ENCODE assay signal across 8 mouse cellular contexts in genomic region chr4:97868938-97869440, GRCm38 (mm10).
DNase-seq lines count a peak whose midpoint lies in the region; ATAC-seq and TF ChIP-seq lines count a peak whose summit lies in the region.

No protein-coding gene starts in this region.

- H3K36me3 ChIP-seq in E14TG2a.4 (ENCODE audit: insufficient read depth, low read length), result no peaks in the 10 kb centered on the region
- H3K36me3 ChIP-seq in forebrain, embryonic 11.5 days (ENCODE audit: control insufficient read depth, insufficient read depth, low read length), result no peaks in the 10 kb centered on the region
- no peaks in the 10 kb centered on the region for H3K36me3 ChIP-seq in heart, embryonic 12.5 days
- H3K36me3 ChIP-seq in liver, adult 2 months (ENCODE audit: control insufficient read depth, insufficient read depth, low read length), result no peaks in the 10 kb centered on the region

- H3K27me3 ChIP-seq in E14TG2a.4 (ENCODE audit: insufficient read depth, low read length), result peaks cover 20% of the 10 kb centered on the region
- H3K27me3 ChIP-seq in forebrain, embryonic 11.5 days (ENCODE audit: control insufficient read depth, insufficient read depth, low read length), result no peaks in the 10 kb centered on the region
- H3K27me3 ChIP-seq in heart, embryonic 12.5 days (replicated peaks), result no peaks in the 10 kb centered on the region
- no peaks in the 10 kb centered on the region for H3K27me3 ChIP-seq in liver, adult 2 months (ENCODE audit: control insufficient read depth, insufficient read depth, low read length)

- 0 out of 2 replicates have a peak, but pooled peaks have one; percentile 26 for TF ChIP-seq POLR2A in liver, adult 2 months (IDR thresholded peaks at IDR 0.05; ENCODE audit: extremely low read depth, insufficient read depth, low read length)

- H3K4me2 ChIP-seq in forebrain, embryonic 11.5 days (ENCODE audit: low read depth, low read length, severe bottlenecking), result no peak overlapping the region
- peak overlapping the region; percentile 46 for H3K4me2 ChIP-seq in heart, embryonic 12.5 days

- H3K9ac ChIP-seq in forebrain, embryonic 11.5 days (ENCODE audit: low read length), result no peak overlapping the region
- 0 out of 2 replicates have a peak overlapping the region, but pooled peaks have one; percentile 47 for H3K9ac ChIP-seq in heart, embryonic 12.5 days
- peak overlapping the region; percentile 63 for H3K9ac ChIP-seq in liver, adult 2 months (ENCODE audit: low read depth, low read length)

- peak; percentile 96 for DNase-seq in adrenal gland, postnatal 36 days
- no peak for DNase-seq in forebrain, embryonic 11.5 days (ENCODE audit: low spot score)
- peak; percentile 97 to 98 for DNase-seq in kidney, postnatal 25 days
- DNase-seq in liver, adult 2 months (ENCODE audit: extremely low read depth, low read depth, low spot score), result peak; percentile 93
- peak; percentile 95 for DNase-seq in ovary, postnatal 10 days (ENCODE audit: low spot score)
- DNase-seq in urinary bladder, postnatal 25 days (ENCODE audit: low spot score), result peak; percentile 85

- TF ChIP-seq CTCF in E14TG2a.4 (conservative IDR thresholded peaks at IDR 0.05; ENCODE audit: low read length), result no peak
- no peak for TF ChIP-seq CTCF in liver, adult 2 months (IDR thresholded peaks at IDR 0.05; ENCODE audit: low read depth, low read length)

- no peaks in the 10 kb centered on the region for H3K4me1 ChIP-seq in E14TG2a.4 (replicated peaks; ENCODE audit: low read depth, low read length)
- H3K4me1 ChIP-seq in forebrain, embryonic 11.5 days (replicated peaks; ENCODE audit: control insufficient read depth, insufficient read depth, low read length), result peaks cover 7% of the 10 kb centered on the region; the same call in 1 of the 2 replicates
- peaks cover 49% of the 10 kb centered on the region for H3K4me1 ChIP-seq in heart, embryonic 12.5 days (replicated peaks)
- H3K4me1 ChIP-seq in liver, adult 2 months (ENCODE audit: control insufficient read depth, insufficient read depth, low read length), result peaks cover 21% of the 10 kb centered on the region

- 89% methylated on average over 27 of the region's 27 CpGs for WGBS in forebrain, embryonic 11.5 days
- WGBS in heart, embryonic 12.5 days, result 65% methylated on average over 27 of the region's 27 CpGs
- WGBS in liver, adult 2 months, result 7% methylated on average over 27 of the region's 27 CpGs

- peak overlapping the region; percentile 13; the same call in 1 of the 2 replicates for H3K27ac ChIP-seq in forebrain, embryonic 11.5 days (ENCODE audit: low read depth, low read length)
- H3K27ac ChIP-seq in heart, embryonic 12.5 days (ENCODE audit: poor library complexity, severe bottlenecking), result peak overlapping the region; percentile 92
- peak overlapping the region; percentile 90 for H3K27ac ChIP-seq in liver, adult 2 months (replicated peaks; ENCODE audit: insufficient read depth, low read depth, low read length)

- H3K4me3 ChIP-seq in E14TG2a.4 (replicated peaks; ENCODE audit: low read length), result 0 out of 2 replicates have a peak overlapping the region, but pooled peaks have one; percentile 14
- no peak overlapping the region for H3K4me3 ChIP-seq in forebrain, embryonic 11.5 days (ENCODE audit: low read depth, low read length)
- H3K4me3 ChIP-seq in heart, embryonic 12.5 days, result peak overlapping the region; percentile 26
- H3K4me3 ChIP-seq in liver, adult 2 months (ENCODE audit: insufficient read depth, low read depth, low read length), result peak overlapping the region; percentile 37

- peaks cover 6% of the 10 kb centered on the region; the same call in 1 of the 2 replicates for H3K9me3 ChIP-seq in E14TG2a.4 (ENCODE audit: low read length)
- no peaks in the 10 kb centered on the region for H3K9me3 ChIP-seq in forebrain, embryonic 11.5 days (ENCODE audit: control insufficient read depth, low read length)
- H3K9me3 ChIP-seq in heart, embryonic 12.5 days (replicated peaks), result no peaks in the 10 kb centered on the region

- H3K79me2 ChIP-seq in liver, adult 2 months (ENCODE audit: control insufficient read depth, insufficient read depth, low read length), result peaks cover 21% of the 10 kb centered on the region; the same call in 1 of the 2 replicates

- ATAC-seq in forebrain, embryonic 11.5 days (replicated peaks; ENCODE audit: low FRiP score), result no peak
- ATAC-seq in heart, embryonic 12.5 days (ENCODE audit: insufficient number of reproducible peaks, low FRiP score), result 0 out of 2 replicates have a peak, but pooled peaks have one; percentile 43

Comparison
In these comparisons a context has a peak if more than half of its experiments do, and no peak if none do; other contexts are left out.
1. H3K27ac ChIP-seq: peak in every context shown above with its lines; median percentile 92 in heart, embryonic 12.5 days; 90 in liver, adult 2 months; 13 in forebrain, embryonic 11.5 days.